Mouse (Mus musculus): Measurements from ENCODE around the gene Hs6st1. TPM values are rescaled to one million over a fixed set of nuclear protein-coding genes. Genes with fewer than 3 reads are reported as not detected.

Gene Hs6st1
- polyA plus RNA-seq, 1 experiment from 2014 or later, result 5.7 TPM

DNA sequence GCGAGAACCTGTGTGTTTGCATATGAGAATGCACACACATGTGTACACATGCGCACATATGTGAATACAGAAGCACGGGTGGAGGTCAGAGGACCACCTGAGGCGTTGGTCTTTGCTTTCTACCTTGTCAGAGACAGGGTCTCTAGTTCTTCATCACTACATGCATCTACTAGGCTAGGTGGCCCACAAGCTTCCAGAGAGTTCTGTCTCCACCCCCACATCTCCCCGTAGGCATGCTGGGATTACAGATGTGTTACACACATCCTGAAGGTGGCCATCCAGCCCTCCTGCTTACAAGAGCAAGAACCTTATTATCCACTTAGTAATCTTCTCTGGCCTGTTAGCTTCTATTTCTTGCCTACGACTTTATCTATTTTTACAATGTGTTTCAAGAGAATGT, 8.8 kb upstream of the Hs6st1 start:
- peaks cover 42% of the 10 kb centered on the region for H3K4me1 ChIP-seq
- H3K27me3 ChIP-seq (ENCODE audit: insufficient read depth, poor library complexity, severe bottlenecking), result no peaks in the 10 kb centered on the region
- 85% methylated on average over 6 of the region's 6 CpGs for WGBS
- peak overlapping the region; percentile 73 for H3K27ac ChIP-seq
- no peaks in the 10 kb centered on the region for H3K9me3 ChIP-seq
- no peaks in the 10 kb centered on the region for H3K36me3 ChIP-seq
- peak; percentile 30 for DNase-seq (ENCODE audit: low spot score)
- no peak overlapping the region for H3K4me3 ChIP-seq

DNA sequence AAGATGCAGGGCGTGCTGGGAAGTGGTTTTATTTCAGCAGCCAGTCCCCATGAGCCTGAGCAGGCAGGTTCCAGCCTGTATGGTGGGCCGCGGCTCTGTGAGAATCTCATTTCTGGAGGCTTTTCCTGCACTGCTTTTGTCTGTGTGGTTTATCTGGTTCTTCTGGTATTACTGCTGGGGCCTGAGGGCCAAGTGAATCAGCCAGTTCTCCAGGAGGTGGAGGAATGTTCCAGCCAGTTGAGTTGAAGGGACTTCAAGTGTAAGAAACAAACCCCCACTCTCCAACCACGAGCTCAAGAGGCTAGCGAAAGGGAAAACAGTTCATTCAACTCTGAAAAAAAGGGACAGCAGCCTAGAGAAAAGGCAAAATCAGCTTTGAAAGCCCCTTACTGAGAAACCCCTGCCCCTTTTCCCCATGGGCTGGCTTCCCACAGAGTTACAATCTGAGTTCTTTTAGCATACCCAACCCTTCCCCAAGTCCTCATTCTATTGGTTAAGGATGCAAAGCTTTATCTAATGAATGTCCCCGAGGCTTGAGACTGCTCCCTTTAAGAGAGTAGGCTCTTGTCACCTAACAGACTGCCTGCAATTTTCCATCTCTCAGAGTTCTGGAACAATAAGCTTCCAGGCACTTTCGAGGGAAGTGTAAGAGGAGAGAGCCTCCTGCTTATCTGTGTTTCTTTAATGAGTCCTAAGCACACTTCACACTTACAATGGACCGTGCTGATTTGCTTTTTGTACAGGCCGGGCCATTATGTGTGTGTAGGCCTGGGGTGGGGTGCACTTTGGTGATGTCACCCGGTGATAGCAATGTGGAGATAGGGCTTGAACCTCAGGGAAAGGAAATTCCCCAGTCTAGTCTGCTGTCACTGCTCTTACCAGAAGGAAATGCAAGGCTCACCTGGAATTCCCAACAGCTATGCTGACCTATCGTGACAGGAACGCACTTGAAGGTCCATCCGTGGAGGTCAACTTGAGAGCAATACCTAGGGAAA, 7.9 kb upstream of the Hs6st1 start:
- WGBS, result 21% methylated on average over 13 of the region's 13 CpGs
- Histone ChIP-seq H3K36me3 (no peaks in the 10 kb centered on the region), H3K9me3 (no peaks in the 10 kb centered on the region), H3K27ac (peak overlapping the region; percentile 73), H3K4me1 (peaks cover 52% of the 10 kb centered on the region), H3K27me3 (ENCODE audit: insufficient read depth, poor library complexity, severe bottlenecking) (no peaks in the 10 kb centered on the region), H3K4me3 (no peak overlapping the region)
- DNase-seq (ENCODE audit: low spot score), result peak; percentile 72

DNA sequence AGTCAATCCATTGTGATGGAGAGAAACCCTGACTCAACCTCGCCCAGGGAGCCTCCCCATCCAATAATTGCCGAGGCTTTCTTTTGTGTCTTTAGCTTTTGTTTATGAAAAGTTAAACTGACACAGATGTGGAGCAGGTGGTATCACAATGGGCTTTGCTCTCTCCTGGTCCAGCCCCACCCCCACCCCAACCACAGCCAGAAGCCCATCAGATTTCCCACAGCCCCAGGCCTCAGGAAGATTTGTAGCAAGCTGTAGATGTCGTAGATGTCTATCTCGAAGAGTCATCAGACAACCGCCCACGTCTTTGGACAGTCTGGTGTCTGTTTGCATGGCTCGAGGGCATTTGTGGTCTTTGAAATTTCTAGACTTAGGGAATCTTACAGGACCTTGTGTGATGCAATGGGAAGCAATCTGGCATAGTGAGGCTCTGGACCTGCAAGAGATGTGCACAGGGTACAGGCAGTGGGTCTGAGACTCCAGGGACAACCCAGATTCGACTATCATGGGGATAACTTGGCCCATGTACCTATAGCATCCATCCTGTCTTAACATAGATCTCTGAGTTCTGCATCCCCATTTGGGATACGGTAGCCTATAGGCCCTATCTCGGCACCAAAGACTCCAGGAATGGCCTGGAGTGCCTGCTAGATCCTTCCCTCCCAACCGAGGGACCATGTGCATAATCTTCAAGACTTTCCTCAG, 6.8 kb upstream of the Hs6st1 start:
- 81% methylated on average over 11 of the region's 11 CpGs for WGBS
- Histone ChIP-seq H3K36me3 (no peaks in the 10 kb centered on the region), H3K4me1 (peaks cover 58% of the 10 kb centered on the region), H3K9me3 (no peaks in the 10 kb centered on the region), H3K27me3 (ENCODE audit: insufficient read depth, poor library complexity, severe bottlenecking) (no peaks in the 10 kb centered on the region), H3K27ac (peak overlapping the region; percentile 73; the same call in 1 of the 2 replicates), H3K4me3 (no peak overlapping the region)
- peak; percentile 66 for DNase-seq (ENCODE audit: low spot score)

DNA sequence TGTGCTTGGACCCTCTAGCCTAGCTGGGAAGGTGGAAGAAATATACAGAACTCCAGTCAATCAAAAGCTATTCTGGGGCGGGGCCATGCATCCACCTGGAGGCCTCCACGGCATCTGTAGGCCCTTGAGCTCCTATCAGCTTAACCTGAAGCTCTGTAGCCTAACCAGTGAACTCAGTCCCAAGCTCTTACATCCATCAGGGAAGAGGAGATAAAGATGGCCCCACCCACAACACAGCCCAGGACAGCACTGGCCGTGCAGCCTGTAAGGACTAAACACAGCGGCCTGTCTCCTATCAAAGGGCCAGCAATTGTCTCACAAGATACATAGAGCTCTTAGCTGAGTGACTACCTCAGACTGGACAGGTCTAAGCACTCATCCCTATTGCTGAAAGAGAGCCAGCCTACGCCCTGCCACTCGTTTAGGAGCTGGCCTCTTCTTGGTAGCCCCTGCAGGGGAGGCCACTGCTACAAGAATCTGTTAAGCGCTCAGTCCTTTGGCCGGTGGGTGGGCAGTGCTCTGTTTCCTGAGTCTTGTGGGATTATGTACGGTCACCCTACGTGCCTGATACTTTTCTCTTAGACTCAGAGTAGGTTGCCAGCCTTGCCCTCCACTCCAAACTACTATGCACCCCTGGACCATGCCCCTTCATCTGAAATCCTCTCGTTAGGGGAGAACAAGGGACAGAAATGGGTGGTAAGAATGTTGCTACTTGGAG, 6.0 kb upstream of the Hs6st1 start:
- H3K9me3 ChIP-seq, result no peaks in the 10 kb centered on the region
- peaks cover 8% of the 10 kb centered on the region; the same call in 1 of the 2 replicates for H3K27me3 ChIP-seq (ENCODE audit: insufficient read depth, poor library complexity, severe bottlenecking)
- 0 out of 2 replicates have a peak overlapping the region, but pooled peaks have one; percentile 36 for H3K27ac ChIP-seq
- 54% methylated on average over 11 of the region's 11 CpGs for WGBS
- H3K4me3 ChIP-seq, result no peak overlapping the region
- DNase-seq (ENCODE audit: low spot score), result peak; percentile 73
- peaks cover 60% of the 10 kb centered on the region for H3K4me1 ChIP-seq
- H3K36me3 ChIP-seq, result no peaks in the 10 kb centered on the region

DNA sequence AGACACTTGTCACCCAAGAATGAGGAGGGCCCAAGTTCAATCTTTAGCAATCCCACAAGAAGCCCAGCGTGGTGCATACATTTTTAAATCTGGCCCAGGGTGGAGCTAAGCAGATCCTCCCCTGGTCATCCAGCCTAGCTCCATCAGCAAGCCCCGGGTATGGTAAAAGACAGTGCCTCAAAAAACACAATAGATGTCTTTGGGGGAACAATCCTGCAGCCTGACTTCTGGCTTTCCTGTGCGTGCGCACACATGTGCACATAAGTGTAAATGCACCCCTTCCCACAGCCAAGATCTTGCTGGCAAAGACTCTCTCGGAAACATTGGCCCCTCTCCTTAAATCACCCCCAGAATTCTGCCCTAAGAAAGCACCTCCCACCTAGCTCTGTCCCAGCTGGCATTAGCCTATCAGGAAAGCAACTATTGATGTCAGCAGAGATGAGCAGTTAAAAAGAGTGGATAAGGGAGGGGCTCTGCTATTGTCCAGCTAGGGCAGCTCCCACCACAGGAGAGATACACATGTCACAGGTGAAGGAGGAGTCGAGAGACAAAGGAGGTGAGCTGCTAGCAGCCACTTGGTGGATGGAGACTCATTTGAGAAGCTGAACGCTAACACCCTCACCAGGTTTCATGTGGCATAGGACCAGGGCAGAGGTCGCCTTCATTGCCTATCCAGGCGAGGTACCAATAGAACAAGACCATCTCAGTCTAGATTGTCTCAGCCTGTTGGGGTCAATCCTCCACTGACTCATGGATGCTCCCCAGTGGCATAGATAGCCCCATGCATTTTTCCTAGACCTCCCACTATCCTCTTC, 5.2 kb upstream of the Hs6st1 start:
- Histone ChIP-seq H3K27me3 (ENCODE audit: insufficient read depth, poor library complexity, severe bottlenecking) (peaks cover 8% of the 10 kb centered on the region; the same call in 1 of the 2 replicates), H3K4me3 (no peak overlapping the region), H3K36me3 (no peaks in the 10 kb centered on the region), H3K27ac (no peak overlapping the region), H3K9me3 (no peaks in the 10 kb centered on the region), H3K4me1 (peaks cover 68% of the 10 kb centered on the region)
- peak; percentile 68 for DNase-seq (ENCODE audit: low spot score)
- 79% methylated on average over 9 of the region's 9 CpGs for WGBS

DNA sequence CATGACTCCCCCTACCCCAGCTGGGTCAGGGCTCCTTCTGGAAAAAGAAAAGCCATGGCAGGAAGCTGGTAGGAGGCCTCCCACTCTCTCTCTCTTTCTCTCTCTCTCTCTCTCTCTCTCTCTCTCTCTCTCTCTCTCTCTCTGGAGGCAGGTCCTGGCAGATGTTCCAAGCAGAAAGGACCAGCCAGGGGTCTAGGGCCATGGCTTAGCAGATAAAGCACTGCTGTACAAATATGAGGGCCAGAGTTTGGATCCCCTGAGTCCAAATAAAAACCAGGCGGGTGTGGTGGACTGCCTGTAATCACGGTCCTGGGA, 4.6 kb upstream of the Hs6st1 start:
- peaks cover 68% of the 10 kb centered on the region for H3K4me1 ChIP-seq
- peaks cover 8% of the 10 kb centered on the region; the same call in 1 of the 2 replicates for H3K27me3 ChIP-seq (ENCODE audit: insufficient read depth, poor library complexity, severe bottlenecking)
- 71% methylated on average over 2 of the region's 2 CpGs for WGBS
- no peaks in the 10 kb centered on the region for H3K36me3 ChIP-seq
- H3K4me3 ChIP-seq, result no peak overlapping the region
- peak; percentile 68 for DNase-seq (ENCODE audit: low spot score)
- H3K9me3 ChIP-seq, result no peaks in the 10 kb centered on the region
- H3K27ac ChIP-seq, result no peak overlapping the region

DNA sequence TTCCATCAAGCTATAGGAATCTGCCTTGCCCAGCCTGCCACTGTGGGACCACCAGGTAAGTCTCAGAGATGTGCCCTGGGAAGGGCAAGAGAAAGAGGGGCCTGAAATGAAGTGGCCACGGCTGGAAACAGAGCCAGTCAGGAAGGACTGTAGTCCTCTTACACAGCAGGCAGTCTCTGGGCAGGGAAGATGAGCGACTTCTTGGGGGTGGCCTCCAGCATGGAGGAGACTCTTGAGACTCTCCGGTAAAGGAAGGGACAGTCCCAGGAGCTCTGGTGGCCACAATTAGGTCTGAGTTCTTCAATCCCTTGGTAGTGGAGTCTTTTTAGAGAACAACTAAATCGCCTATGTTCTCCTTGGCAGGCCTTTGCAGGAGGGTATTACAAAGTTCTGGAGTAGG, 4.0 kb upstream of the Hs6st1 start:
- Histone ChIP-seq H3K4me1 (peaks cover 68% of the 10 kb centered on the region), H3K27me3 (ENCODE audit: insufficient read depth, poor library complexity, severe bottlenecking) (peaks cover 8% of the 10 kb centered on the region; the same call in 1 of the 2 replicates), H3K27ac (peak overlapping the region; percentile 85), H3K9me3 (no peaks in the 10 kb centered on the region), H3K4me3 (peak overlapping the region; percentile 50; the same call in 1 of the 2 replicates), H3K36me3 (no peaks in the 10 kb centered on the region)
- WGBS, result 46% methylated on average over 4 of the region's 4 CpGs
- peak; percentile 68 for DNase-seq (ENCODE audit: low spot score)

DNA sequence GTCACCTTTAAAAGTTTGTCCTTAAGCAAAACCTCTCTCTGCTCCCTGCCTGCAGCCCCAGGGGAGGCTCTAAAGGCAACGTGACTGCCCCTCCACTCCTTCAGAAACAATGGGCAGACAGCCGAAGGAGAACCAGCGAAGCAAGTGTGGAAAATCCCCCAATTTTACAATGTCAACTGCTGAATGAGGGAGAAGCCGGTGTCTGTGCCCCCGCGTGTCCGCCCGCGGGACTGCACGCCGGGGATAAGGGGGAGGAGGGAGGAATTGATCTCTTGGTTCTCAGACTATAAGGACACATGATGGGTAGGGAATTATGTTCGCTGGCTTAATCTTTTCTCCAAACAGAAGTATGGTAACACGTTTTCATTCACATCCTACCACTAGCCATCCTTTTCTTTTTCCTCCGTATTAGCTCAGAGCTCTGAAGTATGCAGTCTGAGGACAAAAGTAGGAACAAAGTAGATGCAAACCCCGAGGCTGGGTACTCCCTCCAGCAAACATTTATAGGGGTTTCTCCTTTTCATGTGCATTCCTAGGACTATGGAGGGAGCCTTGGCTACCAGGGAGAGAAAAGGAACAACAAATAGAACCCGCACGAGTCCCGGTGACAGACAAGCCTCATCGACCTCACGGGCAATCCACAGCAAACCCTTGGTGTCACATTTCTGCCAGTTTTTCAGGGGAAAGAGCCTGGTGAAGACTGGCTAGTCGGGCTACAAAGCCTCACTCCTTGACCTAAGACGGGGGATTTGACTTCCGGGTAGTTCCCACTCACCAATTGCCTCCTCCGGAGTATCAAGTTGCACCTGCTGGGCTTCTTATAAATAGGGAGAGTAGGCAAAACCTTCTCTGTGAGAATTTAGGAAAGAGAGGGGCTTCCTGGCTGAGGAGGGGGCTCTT, 3.1 kb upstream of the Hs6st1 start:
- peaks cover 8% of the 10 kb centered on the region; the same call in 1 of the 2 replicates for H3K27me3 ChIP-seq (ENCODE audit: insufficient read depth, poor library complexity, severe bottlenecking)
- no peaks in the 10 kb centered on the region for H3K9me3 ChIP-seq
- H3K27ac ChIP-seq, result peak overlapping the region; percentile 85
- under 1% methylated on average over 24 of the region's 24 CpGs for WGBS
- H3K4me3 ChIP-seq, result peak overlapping the region; percentile 50
- H3K36me3 ChIP-seq, result no peaks in the 10 kb centered on the region
- peaks cover 68% of the 10 kb centered on the region for H3K4me1 ChIP-seq
- DNase-seq (ENCODE audit: low spot score), result peak; percentile 93

DNA sequence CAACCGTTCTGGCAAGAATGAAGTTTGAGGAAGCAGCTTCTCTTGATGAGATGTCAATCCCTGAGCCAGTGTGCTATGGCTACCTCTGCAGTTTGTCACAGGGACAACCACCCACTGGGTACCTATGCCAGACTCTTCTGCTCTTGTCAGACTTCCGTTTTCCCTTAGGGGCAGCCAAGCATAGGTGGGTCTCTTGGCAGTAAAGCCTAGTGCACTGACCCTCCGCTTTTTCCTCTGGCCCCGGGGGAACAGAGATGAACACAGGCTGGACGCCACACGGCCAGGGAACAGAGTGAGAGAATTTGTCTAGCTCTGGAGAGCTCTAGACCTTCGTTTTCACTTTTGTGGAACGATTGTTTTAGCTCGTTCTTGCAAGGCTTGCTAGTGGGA, 2.4 kb upstream of the Hs6st1 start:
- no peak for DNase-seq (ENCODE audit: low spot score)
- Histone ChIP-seq H3K9me3 (no peaks in the 10 kb centered on the region), H3K4me1 (peaks cover 68% of the 10 kb centered on the region), H3K4me3 (peak overlapping the region; percentile 50), H3K27me3 (ENCODE audit: insufficient read depth, poor library complexity, severe bottlenecking) (peaks cover 8% of the 10 kb centered on the region; the same call in 1 of the 2 replicates), H3K36me3 (no peaks in the 10 kb centered on the region), H3K27ac (peak overlapping the region; percentile 85)
- 58% methylated on average over 9 of the region's 9 CpGs for WGBS

DNA sequence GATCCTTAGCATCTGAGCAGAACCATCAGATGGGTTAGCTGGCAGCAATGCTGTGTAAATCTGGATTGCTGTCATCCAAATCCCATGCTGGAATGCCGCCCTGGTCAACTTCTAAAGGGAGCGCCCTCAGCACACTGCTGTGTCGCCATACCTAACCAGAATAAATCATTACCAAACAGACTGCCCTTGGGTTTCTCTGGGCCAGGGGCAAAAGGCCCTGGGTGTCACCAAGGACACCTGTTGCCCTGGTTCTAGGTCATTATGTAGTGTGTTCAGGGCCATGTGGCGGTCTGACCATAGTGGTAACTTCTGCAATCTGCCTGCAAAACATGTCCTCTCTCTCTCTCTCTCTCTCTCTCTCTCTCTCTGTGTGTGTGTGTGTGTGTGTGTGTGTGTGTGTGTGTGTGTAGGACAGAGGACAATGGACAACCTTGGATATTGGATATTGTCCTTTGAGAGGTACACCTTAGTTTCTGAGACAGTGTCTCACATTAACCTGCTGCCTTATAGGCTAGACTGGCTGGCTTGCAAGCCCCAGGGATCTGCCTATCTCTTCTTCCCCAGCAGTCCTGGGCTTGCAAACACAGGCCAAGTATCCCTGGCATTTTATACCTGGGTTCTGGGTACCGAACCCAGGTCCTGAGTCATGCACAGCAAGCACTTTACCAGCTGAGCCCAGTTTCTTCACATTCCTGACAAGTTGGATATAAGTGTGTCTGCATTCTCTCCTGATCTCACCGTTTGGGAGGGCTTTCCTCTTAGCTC, 1.8 kb upstream of the Hs6st1 start:
- H3K4me1 ChIP-seq, result peaks cover 71% of the 10 kb centered on the region
- H3K27ac ChIP-seq, result peak overlapping the region; percentile 85; the same call in 1 of the 2 replicates
- H3K36me3 ChIP-seq, result peaks cover 5% of the 10 kb centered on the region
- no peak overlapping the region for H3K4me3 ChIP-seq
- H3K9me3 ChIP-seq, result no peaks in the 10 kb centered on the region
- DNase-seq (ENCODE audit: low spot score), result peak; percentile 72
- H3K27me3 ChIP-seq (ENCODE audit: insufficient read depth, poor library complexity, severe bottlenecking), result peaks cover 8% of the 10 kb centered on the region; the same call in 1 of the 2 replicates
- 86% methylated on average over 6 of the region's 6 CpGs for WGBS

DNA sequence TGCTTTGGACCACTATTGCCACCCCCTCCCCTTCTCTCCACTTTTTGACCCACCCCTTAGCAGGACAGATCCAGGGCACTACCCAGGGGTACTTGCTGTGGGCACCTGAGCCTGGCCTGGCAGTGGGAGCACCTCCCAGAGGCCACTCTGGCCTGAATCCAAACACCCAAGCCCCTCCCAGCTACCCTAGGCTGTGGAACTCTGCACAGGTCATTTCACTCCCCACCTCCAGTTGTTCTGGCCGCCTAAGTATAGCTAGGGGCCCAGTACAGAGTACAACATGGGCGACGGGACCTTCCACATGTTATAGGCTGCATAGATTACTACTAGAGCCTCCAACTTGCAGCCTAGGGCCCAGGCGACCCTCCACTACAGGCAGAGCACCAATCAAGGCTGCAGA, 999 bp upstream of the Hs6st1 start:
- Histone ChIP-seq H3K4me1 (peaks cover 75% of the 10 kb centered on the region), H3K9me3 (no peaks in the 10 kb centered on the region), H3K27ac (no peak overlapping the region; the same call in 1 of the 2 replicates), H3K36me3 (peaks cover 13% of the 10 kb centered on the region), H3K4me3 (no peak overlapping the region), H3K27me3 (ENCODE audit: insufficient read depth, poor library complexity, severe bottlenecking) (peaks cover 8% of the 10 kb centered on the region; the same call in 1 of the 2 replicates)
- peak; percentile 68 for DNase-seq (ENCODE audit: low spot score)
- WGBS, result 70% methylated on average over 4 of the region's 4 CpGs

All from heart, embryonic 10.5 days (tissue).